Mouse (Mus musculus): ENCODE data around the gene Gm37240. TPM values are rescaled to one million over a fixed set of nuclear protein-coding genes. Genes with fewer than 3 reads are reported as not detected.
A peak's percentile ranks its signal among the peaks of the same experiment; 100 is the strongest.

Gene Gm37240
- total RNA-seq, 2 experiments from 2014 or later = not detected

DNA sequence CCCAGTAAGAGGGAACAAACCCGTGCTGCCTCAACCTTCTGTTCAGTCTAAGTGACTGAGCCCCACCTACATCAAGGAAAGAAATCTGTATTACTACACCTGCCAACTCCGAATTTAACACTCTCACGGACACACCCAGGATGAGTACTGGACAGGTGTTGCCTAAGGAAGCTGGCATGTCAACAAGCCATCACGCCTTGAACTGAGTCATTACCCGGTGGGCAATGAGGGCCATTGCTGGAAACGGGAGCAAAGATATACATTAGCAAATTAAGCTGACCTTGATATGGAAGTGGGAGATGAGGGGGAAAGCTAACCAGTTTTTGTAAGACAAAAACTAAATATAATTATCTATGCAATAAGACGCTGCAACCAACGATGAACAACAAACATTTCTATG lies 7.2 kb downstream of the Gm37240 start:
- ATAC-seq (replicated peaks; ENCODE audit: poor library complexity, severe bottlenecking) = no peak

DNA sequence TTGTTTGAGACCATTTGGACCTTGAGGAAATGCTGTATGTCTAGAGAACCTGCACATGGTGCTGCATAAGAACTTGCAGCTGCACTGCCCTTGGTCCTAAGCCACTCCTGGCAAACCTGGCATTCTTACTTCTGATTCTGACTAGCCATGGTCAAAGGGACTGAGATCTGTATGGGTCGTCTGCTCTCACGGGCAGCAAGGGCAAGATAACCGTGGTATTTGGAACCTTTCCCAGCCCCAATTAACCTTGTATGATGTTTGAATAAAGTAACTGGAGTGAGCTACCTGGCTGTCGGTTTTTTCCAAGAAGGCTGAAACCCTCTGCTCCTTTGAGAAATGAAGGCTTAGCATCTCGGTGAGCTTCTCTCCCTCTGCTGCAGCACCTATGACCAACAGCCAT lies 8.4 kb downstream of the Gm37240 start:
- ATAC-seq (replicated peaks; ENCODE audit: poor library complexity, severe bottlenecking) = no peak

DNA sequence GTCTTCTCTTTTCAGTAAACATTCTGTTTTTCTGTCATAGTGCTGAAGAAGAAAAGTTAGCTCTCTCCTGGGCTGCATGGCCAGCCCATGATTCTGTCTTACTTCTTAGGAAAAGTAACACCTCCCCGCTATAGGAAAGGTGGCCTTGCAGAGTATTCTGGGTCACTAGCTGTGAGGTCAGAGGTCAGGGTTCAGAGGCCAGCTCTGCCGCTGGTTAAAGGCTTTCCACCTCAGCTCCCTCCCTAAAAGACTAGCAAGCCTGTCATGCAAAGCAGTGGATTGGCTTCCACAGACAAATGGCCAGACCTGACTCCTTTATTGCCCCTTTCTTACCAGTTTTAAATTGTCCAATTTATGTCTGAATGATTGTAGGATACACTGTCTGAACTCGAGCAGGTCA lies 23.3 kb downstream of the Gm37240 start:
- ATAC-seq (replicated peaks; ENCODE audit: poor library complexity, severe bottlenecking) = no peak

DNA sequence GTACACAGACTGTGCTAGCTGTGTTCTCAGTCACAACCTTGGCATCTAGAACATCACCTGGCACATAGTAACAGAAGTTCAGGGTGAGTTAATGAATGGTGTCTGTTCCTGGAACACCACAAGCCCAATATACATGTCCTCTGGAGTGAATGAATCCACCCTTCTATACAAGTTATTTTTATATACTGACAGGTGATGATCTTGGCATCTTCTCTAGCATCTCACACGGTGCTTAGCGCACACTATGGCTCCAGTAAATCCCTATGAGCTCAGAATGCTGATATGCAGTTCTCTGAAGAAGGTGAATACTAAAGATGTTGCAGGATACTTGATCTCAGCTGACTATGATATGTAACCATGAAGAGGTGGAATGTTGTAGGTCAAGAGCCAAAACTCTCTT lies 24.4 kb downstream of the Gm37240 start:
- no peak for ATAC-seq (replicated peaks; ENCODE audit: poor library complexity, severe bottlenecking)

DNA sequence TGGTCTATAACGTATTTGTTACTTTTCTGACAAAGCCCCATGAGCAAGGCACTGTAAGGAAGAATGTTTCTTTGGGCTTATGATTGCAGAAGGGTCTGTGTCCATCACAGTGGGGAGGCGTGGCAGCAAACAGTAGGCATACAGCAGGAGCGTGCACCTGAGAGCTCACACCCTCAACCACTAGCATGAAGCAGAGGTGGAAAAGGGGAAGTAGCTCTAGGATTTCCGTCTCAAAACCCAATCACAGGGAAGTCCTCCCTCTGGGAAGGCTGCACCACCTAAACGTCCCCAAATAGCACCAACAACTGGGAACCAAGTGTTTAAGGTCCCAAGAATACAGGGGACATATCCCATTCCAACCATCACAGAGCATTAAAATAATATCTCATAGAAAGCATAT lies 26.3 kb downstream of the Gm37240 start:
- ATAC-seq (replicated peaks; ENCODE audit: poor library complexity, severe bottlenecking) = peak; percentile 63

DNA sequence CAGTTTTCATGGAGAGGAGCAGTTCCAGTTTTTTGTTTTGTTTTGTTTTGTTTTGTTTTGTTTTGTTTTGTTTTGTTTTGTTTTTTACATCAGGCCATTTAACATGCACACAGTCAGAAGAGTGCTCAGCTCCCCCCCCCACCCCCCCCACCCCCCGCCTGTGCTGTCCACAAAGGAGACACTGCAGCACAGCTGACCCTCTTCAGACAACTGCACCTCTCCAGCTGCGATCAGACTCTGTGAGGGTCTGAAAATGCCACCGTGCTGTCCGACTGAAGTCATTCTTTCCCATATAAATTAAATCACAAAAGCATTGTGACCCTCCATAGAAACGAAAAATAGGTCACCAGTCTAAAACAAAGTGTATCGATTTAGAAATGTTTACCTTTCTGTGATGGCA lies 28.0 kb downstream of the Gm37240 start:
- ATAC-seq (replicated peaks; ENCODE audit: poor library complexity, severe bottlenecking) = no peak

DNA sequence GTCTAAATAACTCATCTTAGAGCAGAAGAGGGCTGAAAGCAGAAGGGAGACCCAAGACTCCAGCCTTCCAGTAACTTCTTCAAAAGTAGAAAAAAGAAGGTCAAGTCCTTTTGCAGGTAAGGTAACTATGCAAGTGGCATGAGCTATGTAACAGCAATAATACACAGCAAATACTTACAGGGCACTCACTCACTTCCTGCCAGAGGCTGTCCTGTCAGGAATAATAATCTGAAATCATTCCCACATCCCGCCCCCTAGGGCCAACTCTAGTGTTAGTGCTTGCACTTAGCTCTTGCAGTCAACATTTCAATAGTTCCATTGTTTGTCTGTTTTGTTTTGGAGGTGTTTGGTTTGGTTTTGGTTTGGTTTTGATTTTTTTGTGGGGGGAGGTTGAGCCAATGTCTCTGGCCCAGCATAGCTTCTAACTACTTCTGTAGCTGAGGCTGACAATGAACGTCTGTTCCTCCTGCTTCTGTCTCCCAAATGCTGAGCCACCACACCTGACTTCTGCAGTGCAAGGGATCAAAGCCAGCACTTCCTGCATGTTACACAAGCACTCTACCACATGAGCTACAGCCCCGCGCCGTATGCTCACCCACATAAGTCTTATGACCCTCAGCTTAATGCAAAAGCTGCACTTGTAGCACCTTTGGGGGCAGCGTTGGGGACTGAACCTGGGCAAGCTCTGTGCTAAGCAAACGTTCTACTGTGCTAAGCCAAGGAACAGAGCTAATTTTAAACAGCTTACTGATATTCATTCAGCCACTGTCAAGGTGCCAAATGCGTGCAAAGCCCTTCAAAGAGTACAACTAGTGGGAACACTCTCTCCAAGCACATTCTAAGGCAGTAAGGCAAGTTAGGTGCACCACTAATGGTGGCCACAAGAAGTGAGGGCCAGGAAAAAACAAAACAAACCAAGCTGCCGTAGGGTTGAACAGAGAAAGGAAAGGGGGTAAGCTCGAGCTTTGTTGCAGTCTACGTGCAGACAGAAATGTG lies 28.9 kb downstream of the Gm37240 start:
- ATAC-seq (replicated peaks; ENCODE audit: poor library complexity, severe bottlenecking) = peak; percentile 48

DNA sequence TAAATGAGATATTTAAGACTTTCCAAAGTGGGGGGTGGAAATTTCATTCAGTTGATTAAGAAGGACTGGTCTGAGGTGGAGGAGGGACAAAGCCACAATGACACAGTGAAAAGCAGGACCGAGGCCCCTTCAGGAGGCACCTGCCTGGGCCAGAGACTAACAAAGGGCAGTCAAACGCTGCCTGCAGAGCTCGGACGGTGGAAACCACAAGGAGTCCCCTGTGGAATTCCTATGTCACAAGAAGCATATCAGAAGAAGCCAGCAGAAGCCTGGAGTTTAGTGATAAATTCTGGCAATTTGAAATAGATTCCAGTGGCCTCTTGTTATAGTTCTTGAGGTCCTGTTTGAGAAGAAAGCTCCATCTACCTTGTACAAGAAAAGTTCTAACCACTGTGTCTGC lies 30.2 kb downstream of the Gm37240 start:
- no peak for ATAC-seq (replicated peaks; ENCODE audit: poor library complexity, severe bottlenecking)

DNA sequence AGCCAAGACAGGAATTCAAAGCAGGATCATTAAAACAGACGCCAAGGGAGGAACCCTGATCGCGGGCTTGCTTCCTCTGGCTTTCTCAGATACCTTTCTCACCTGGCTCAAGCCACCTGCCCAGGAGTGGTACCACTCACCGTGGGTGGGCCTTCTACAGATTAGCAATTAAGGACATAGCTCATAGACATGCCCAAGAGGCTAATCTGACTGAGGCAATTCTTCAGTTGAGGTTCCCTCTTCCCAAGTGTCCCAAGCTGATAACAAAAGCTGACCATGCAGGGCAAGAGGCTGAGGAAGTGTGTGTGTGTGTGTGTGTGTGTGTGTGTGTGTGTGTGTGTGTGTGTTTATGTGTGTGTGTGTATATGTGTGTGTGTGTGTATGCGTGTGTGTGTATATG lies 31.4 kb downstream of the Gm37240 start:
- ATAC-seq (replicated peaks; ENCODE audit: poor library complexity, severe bottlenecking) = no peak

DNA sequence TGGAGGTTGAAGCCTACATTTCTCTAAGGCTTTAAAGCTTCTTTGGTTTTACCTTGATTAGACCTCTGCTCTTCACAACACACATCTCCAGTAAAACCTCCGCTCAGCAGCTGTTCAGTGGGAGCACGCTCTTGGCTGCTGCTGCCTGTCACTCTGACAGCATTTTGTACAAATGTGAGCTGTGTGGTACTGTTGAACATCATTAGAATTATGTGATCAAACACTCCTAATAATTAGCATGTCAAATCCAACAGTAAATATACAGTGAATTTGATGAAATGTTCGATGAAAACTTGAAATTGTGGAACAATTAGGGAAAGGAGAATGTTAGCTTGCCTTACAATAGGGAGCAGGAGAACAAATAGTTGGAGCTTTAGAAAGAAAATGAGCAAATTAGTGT lies 32.3 kb downstream of the Gm37240 start:
- ATAC-seq (replicated peaks; ENCODE audit: poor library complexity, severe bottlenecking) = no peak

DNA sequence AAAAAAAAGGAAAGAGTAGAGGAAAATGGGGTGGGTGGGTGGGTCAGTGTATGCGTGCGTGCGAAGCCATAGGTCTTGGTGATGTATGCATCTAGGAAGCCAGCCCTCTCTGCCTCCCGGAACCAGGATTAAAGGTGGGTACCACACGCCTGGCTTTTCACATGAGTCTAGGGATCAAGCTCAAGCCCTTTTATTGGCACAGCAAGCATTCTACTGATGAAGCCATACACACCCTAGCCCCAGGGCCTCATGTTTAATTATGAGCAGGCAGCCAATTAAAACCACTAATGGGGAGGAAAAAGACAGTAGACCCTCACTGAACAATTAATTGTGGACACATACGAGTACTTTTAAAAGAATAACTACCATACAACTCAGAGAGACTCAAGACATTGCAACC lies 33.2 kb downstream of the Gm37240 start:
- ATAC-seq (replicated peaks; ENCODE audit: poor library complexity, severe bottlenecking) = no peak

DNA sequence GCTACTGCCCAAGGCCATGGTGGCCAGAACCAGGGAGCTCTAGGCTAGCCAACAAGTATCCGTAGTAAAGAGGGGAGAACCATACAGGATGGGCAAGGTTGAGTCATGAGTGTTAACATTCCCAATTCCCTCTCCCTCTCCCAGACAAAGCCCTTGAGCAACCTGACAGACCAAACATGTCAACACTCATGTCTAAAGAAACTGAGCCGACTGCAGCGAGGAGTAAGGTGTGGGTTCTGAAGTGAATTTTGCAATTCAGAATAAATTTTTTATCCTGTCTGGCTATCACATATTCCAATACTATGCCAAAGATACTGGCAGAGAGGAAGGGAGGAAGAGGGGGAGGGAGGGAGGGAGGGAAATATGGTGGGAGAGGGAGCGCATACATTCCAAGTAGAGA lies 33.6 kb downstream of the Gm37240 start:
- ATAC-seq (replicated peaks; ENCODE audit: poor library complexity, severe bottlenecking) = no peak

DNA sequence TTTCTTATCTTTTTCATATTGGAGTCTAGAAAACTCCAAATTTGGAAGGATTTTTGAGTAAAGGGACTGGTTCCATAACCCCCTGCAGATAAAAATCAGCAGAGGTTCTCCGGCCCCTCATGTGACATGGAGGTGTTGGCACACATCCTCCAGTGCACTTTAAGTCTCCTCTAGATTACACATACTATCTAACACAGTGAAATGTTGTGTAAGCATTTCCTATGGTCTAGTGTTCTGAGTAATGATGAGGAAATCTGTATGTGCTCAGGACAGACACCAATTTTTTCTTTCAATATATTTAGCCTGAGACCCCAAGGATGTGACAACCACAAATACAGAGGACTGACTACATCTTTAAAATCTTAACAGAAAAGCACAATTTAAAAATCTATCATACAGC lies 37.2 kb downstream of the Gm37240 start:
- peak; percentile 95 for ATAC-seq (replicated peaks; ENCODE audit: poor library complexity, severe bottlenecking)

DNA sequence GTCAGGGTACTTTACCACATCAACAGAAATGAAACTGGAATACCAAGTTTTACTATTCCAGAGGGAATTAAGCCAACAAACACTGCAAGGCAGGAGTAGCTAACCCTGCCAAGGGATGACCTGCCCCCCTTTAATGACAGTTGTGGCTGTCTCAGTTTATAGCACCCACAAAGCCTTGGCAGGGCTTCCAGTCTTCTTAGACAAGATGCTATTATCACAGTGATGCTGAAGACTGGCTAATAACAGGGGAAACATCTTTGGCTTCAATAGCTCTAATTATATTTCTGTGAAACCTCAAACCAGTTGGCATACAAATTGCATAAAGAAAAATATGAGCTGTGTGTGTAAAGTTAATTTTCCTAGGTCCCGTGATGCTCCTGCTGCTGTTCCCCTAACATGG lies 41.0 kb downstream of the Gm37240 start:
- ATAC-seq (replicated peaks; ENCODE audit: poor library complexity, severe bottlenecking) = no peak

DNA sequence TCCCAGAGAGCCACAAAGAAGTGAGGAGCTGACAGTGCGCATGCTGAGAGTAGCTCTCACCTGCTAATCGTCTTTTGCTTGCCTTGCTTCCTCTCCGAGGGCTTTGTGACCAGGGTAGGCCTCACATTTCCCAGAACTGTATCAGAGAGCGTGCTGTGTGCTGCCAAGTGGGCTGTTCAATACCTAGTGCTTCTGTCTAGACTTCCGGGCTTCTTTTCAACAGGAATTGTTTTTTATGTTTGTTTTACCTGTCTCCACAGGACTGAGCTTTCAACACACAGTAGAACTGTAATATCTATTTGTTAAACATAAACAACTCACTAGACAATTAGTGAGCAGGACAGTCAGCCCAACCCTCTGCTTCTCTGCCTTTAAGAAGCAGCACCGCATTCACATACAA lies 42.0 kb downstream of the Gm37240 start:
- ATAC-seq (replicated peaks; ENCODE audit: poor library complexity, severe bottlenecking) = no peak

DNA sequence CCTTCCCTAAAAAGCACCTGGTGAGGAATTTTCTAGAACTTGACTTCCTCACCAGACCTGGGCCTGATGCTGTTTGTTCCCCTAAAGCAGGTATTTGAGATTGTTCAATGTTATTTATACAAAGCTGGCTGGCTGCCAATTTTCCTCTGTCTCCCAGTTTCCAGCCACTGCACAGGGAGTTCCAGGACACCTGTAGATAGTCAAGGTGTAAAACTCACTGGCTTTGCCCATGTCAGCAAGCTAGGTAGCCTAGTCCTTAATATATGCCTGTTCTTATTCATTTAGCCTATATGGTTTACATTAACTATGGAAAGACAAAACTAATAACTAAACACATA lies 44.5 kb downstream of the Gm37240 start:
- ATAC-seq (replicated peaks; ENCODE audit: poor library complexity, severe bottlenecking) = no peak

DNA sequence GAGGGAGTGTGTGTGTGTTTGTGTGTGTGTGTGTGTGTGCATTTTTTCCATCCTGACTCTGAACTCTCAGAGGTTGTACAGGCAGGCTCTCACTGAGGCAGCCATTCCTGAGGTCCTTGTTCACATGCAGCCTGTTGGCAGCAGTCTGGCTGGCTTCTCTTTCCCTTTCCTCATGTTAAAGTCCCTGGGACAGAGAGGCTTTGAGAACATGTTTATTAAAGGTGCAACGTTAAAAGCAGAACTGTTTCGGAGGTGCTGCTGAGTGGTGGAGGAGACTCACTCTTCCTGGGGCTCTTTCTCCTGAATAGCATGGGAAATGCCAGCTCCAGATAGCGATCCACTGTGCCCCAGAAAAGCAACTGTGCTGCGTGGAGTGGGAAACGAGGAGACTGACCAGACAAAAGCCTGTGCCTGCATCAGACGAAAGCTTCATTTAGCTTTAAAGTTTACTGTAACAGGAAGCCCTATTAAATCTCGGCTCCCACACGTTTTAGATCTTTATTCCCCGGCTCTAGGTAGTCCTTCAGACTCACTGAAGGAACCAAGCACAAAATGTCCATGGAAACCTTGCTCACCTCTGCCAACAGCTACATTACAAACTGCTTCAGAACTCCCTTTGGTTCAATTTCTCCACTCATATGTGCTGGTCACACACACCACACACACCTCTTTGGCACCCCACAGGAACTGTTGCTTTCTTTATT lies 45.0 kb downstream of the Gm37240 start:
- ATAC-seq (replicated peaks; ENCODE audit: poor library complexity, severe bottlenecking) = no peak

DNA sequence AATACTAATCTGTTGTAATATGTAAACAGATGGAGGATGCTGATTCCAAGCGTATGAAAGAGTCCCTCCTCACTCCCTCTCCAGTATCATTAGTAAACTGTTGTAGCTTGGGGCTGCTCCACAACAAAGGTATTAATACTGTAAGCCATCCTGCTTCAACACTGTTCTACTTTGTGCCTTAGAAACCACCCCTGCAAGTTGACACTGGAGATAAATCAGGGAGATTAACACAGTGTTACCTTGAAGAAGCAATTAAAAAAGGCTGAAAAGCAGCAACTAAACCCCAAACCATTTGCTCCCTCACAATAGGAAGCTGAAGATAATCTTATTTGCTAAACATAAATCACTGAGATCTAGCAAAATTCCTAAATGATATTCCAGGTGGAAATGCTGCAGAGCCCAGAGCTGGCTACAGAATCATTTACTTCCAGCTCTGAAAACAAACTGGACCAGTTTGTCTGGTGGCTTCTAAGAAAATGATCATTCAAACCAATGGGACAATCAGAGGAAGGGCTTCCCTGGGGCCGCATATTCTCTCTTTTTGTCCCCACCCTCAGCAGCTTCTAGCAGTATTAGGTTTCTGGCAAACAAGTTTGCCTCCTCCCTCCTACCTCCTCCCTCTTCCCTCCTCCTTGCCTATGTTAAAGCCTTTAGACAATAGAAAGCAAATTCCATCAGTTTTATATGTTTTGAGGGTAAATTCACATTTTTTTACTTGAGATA lies 45.7 kb downstream of the Gm37240 start:
- ATAC-seq (replicated peaks; ENCODE audit: poor library complexity, severe bottlenecking) = no peak

DNA sequence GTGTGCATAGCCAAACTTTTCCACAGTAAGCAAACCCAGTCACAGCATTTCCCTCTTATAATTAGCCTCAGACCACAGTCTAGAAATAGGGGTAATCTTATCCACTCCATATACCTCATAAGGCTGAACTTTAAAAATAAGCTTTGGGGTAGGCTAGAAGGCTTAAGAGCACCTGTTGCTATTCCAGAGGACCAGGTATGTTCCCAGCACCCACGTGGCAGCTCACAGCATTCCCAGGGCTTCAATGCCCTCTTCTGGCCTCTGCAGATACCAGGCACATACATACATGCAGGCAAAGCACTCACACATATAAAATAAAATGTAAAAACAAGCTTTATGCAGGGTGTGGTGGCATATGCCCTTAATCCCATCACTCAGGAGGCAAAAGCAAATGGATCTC lies 53.7 kb downstream of the Gm37240 start:
- ATAC-seq (replicated peaks; ENCODE audit: poor library complexity, severe bottlenecking) = no peak

DNA sequence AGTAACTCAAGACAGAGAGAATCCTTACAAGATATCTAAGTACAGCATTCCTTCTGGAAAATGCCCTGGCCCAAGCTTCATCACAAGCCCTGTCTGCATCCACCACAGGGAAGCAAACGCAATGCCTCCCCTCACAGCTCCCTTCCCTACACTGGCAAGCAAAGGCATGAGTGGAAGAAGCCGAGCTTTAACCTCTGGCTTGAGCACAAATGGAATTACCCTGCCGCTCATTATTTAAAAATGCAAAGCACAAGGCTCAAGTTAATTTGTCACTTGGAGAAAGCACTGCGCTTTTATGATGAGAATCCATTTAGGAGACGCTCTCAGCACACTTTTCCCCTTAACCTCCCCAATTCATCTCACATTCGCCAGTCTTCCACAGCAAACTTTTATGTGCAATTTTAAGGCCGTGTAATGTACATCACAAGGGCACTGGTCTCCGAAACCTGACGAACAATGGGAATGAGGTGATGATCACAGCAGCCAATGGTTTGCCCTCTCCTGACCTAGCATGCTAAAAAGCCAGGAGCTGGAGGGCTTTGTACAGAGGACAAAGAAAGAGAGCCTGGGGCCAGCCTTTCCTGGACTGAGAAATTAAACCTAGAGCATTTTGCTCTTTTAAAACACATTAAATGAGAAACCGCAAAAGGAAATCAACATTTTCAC lies 54.7 kb downstream of the Gm37240 start:
- no peak for ATAC-seq (replicated peaks; ENCODE audit: poor library complexity, severe bottlenecking)

DNA sequence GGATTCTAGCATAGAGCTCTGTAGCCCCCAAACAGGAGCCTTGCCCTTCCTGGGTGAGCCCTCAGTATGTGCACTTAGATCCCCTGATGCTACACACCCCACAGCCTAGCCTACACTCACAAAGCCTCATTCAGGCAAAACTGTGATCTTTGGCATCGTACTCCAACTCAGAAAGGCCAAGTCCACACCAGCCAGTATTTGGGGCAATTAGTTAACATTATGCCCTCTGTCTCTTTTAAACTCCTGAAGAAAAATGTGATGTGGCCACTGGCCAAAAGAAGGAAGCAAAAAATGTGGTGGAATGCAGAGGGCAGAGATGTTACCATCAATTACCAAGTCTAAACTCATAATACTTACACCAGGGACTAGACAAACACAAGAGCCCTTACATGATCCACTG lies 55.5 kb downstream of the Gm37240 start:
- ATAC-seq (replicated peaks; ENCODE audit: poor library complexity, severe bottlenecking) = no peak
